Mouse (Mus musculus) CH12.LX (cell line): ENCODE measurements at regions not wholly inside any gene's neighbourhood (a gene's known extent, or its start where the extent isn't known, plus 50 kb on each side); places are given as distances from the start of the nearest gene placed in this dataset.

ENCODE experiments used
- BHLHE40 ChIP-seq: IDR thresholded peaks from 2 replicates; pipeline ENCODE4 v1.6.1; 2011; ENCODE audit warnings: mild to moderate bottlenecking, low read depth, low read length, improper control_type of control experiment
- CTCF ChIP-seq, 2 experiments: IDR thresholded peaks in 1 of 2; conservative IDR thresholded peaks in 1 of 2; 2 replicates each; pipeline ENCODE4 v1.5.1; 2011 to 2012; ENCODE audit warnings: low read depth in 2 of 2, low read length in 2 of 2, improper control_type of control experiment in 1 of 2, inconsistent platforms in 1 of 2, mild to moderate bottlenecking in 1 of 2, moderate library complexity in 1 of 2
- E2F4 ChIP-seq: IDR thresholded peaks from 2 replicates; pipeline ENCODE4 v1.6.1; 2011; ENCODE audit warnings: low read depth, low read length, improper control_type of control experiment; ENCODE audit not compliant: insufficient replicate concordance
- EP300 ChIP-seq: IDR thresholded peaks from 2 replicates; pipeline ENCODE4 v1.6.1; 2011; ENCODE audit warnings: low read length, improper control_type of control experiment
- HCFC1 ChIP-seq: IDR thresholded peaks from 2 replicates; pipeline ENCODE4 v1.6.1; 2012; ENCODE audit warnings: low read depth, mild to moderate bottlenecking, inconsistent platforms, low read length, improper control_type of control experiment
- MYC ChIP-seq: IDR thresholded peaks from 2 replicates; pipeline ENCODE4 v1.6.1; 2011; ENCODE audit warnings: low read depth, mild to moderate bottlenecking, improper control_type of control experiment, low read length
- PAX5 ChIP-seq: IDR thresholded peaks from 2 replicates; pipeline ENCODE4 v1.6.1; 2012; ENCODE audit warnings: low read length, inconsistent platforms, mixed read lengths
- POLR2A ChIP-seq: IDR thresholded peaks from 2 replicates; pipeline ENCODE4 v1.6.1; 2011; ENCODE audit warnings: low read depth, mild to moderate bottlenecking, improper control_type of control experiment, low read length
- TBP ChIP-seq: conservative IDR thresholded peaks from 2 replicates; pipeline ENCODE4 v1.6.1; 2011; ENCODE audit warnings: low read depth, low read length, improper control_type of control experiment
- USF1 ChIP-seq: IDR thresholded peaks from 2 replicates; pipeline ENCODE4 v1.6.1; 2014; ENCODE audit warnings: low read depth, mild to moderate bottlenecking, inconsistent platforms, low read length, improper control_type of control experiment
- USF2 ChIP-seq: conservative IDR thresholded peaks from 2 replicates; pipeline ENCODE4 v1.6.1; 2011; ENCODE audit warnings: low read depth, low read length, improper control_type of control experiment
- ZC3H11A ChIP-seq: IDR thresholded peaks from 2 replicates; pipeline ENCODE4 v1.6.1; 2012; ENCODE audit warnings: low read depth, mild to moderate bottlenecking, inconsistent platforms, low read length, improper control_type of control experiment
- ZKSCAN1 ChIP-seq: IDR thresholded peaks from 2 replicates; pipeline ENCODE4 v1.6.1; 2012; ENCODE audit warnings: low read depth, inconsistent platforms, low read length, improper control_type of control experiment, borderline replicate concordance
- ZMIZ1 ChIP-seq: IDR thresholded peaks from 2 replicates; pipeline ENCODE4 v1.6.1; 2012; ENCODE audit warnings: low read depth, mild to moderate bottlenecking, inconsistent platforms, low read length, improper control_type of control experiment

GRCm38 (mm10) chr11:24865067-24865796 lies 787.4 kb downstream of the Bcl11a start:
- TF ChIP-seq USF1 (no peak), HCFC1 (no peak), BHLHE40 (no peak), EP300 (no peak), ZKSCAN1 (no peak), CTCF (conservative IDR thresholded peaks at IDR 0.05 in 1 of 2, IDR thresholded peaks at IDR 0.05 in 1 of 2; ENCODE audit: low read depth in 2 of 2, low read length in 2 of 2) (no peak), POLR2A (no peak), MYC (no peak), E2F4 (no peak), TBP (no peak), ZMIZ1 (no peak), ZC3H11A (no peak), USF2 (no peak), PAX5 (no peak)
